Mouse (Mus musculus) G1E (cell line): ENCODE results near the gene Gm49450.

ENCODE experiments used
- CTCF ChIP-seq: IDR thresholded peaks from 2 replicates; pipeline ENCODE4 v1.5.1; 2012; ENCODE audit warnings: low read depth, low read length, inconsistent platforms, mixed read lengths
- POLR2AphosphoS5 ChIP-seq: IDR thresholded peaks from 2 replicates; pipeline ENCODE4 v1.6.1; 2012; ENCODE audit warnings: low read depth, low read length, inconsistent platforms; ENCODE audit not compliant: insufficient replicate concordance

DNA sequence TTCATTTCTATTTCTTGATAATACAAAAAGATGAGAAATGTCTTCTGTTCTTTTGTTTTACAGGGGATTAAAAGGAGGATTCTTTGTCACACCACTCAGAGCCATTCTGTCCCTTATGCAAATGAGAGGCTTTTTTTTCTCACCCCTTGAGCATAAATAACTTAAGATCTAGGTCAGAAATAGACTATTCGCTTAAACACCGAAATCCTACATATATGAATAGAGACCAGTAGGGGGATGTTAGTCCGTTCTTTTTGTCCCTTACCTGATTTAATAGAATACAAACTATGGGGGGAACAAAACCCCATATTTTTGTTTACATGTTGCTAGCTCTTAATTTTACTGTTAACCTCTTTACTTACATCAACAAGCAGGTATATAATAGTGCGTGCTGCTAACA, 2.6 kb upstream of the Gm49450 start:
- no peak for TF ChIP-seq CTCF
- no peak for TF ChIP-seq POLR2AphosphoS5
